Mouse (Mus musculus) ovary, postnatal 14 days (tissue): Measurements from ENCODE around the gene Retreg3.
A peak's percentile ranks its signal among the peaks of the same experiment; 100 is the strongest.

Experiments used
- DNase-seq: peaks from one replicate; pipeline ENCODE4 v3.0.0; 2022; ENCODE audit warnings: low spot score

The Retreg3 gene

DNA sequence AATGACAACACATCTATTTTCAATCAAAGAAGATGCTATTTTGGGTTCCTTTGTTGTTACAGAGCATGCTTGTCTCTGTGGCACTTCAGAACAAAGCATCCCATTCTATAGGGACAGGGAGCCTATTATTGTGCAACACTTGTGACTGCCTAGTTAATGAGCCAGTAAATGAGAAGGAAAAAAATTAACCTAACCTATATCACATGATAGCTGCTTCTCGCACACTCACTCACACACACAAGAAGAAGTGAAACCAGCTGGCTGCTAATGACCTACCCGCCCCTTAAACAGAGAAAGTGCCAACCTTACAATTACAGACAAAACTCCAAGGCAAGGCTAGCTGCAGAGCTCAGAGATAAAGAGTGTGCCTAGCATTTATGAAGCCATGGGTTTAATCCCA, 4.1 kb downstream of the Retreg3 start:
- DNase-seq, result no peak

DNA sequence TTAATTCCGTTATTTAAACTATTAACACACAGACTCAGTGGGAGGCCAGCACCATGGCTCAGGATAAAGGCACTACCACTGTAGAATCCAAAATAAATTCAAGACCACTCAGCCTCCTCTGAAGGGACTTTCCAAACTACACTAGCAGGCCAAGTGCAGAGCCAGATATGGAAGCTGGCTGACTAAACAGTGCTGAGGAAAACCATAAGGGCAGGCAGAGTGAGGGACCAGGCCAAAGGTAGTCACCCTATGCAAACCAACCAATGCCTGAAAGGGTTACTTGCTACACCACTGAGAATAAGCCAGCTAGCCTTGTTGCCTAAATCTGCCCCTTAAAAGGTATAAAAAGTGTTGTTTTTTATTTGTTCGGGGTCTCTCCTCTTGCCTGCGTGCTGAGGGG, 7.5 kb downstream of the Retreg3 start:
- DNase-seq, result no peak

DNA sequence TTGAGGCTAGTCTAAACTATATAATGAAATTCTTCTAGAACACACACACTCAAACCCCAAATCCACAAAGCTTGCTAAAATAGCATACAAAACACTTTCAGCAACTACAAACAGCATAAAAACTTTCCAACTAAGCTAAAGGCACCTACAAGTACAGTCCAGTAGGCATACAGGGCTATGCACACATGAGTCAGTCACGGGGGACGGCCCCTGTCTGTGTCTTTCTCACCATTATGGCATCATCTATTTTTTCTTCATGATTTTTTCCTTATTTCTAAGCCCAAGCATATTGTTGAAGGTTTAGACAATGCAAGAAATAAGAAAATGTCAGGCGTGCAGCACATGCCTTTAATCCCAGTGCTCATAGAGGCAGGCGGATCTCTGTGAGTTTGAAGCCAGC, 8.5 kb downstream of the Retreg3 start:
- DNase-seq, result no peak

DNA sequence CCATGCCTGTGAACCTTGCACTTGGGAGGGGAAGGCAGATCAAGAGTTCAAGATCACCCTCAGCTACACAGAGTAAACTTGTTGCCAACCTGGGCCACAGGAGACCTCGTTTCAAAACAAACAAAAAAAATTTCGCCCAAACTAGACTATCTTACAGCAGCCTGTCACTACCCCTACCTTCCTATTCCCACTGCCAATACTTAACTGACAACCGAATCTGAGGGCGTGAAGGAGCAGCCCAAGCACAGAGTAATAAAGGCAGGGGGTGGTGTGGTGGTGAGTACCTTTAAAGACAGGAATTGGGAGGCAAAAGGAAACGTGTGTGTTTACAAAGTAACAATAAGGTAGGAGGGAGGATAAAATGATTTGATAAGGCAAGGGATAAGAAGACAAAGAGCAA, 9.0 kb downstream of the Retreg3 start:
- DNase-seq, result no peak

DNA sequence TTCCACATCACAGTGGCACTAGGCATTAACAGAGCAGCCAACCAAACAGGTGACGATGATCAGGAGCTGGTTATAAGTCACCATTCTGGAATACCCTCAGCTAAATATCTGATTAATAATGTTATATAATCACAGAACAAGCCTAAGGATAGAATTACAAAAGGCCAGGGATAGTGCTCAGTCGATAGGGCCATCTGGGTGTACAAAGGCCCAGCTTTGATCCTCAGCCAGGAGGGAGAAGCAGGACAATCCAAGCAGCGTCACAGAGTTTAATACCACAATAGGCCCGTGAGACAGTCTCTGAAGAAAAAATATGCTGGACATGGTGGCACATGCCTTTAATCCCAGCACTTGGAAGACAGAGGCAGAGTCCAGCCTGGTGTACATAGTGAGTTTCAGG, 10.3 kb downstream of the Retreg3 start:
- no peak for DNase-seq

DNA sequence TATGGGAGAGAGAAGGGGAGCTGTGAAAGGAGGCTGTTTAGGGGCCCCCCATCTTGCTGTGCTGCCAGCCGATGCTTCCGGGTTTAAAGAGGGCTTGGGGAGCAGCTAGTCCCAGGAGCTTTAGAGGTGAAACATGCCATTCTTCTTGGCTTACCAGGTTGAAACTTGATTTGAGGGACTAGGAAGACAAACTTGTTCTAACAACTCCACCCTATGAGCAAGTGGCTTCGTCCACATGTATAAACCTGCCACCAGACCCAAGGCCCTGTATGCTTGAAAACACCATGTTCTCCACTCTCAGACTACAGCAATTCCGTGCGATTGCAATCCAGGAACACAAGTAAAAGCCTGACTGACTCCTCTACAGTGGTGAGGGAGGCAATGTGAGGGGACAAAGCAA, 16.7 kb downstream of the Retreg3 start:
- DNase-seq, result no peak

DNA sequence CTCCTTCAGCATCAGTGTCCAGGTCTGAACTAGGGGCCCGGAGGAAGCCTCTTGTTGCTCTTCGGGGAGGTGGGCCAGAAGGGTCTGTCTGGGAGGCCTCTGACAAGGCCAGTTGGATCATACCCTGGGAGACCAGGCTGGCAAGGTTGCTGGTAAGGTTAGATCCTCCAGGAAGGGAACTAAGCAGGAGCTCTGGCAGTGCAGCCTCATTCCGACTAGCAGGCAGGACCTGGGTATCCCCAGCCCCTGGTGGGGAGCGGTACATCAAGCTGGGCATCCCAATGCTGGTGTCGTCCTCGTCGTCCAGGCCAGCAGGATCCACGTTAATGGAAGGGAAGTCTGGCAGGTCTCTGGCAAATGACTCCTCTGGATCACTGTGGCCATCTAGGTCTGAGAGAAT, 21.5 kb downstream of the Retreg3 start:
- DNase-seq, result no peak

DNA sequence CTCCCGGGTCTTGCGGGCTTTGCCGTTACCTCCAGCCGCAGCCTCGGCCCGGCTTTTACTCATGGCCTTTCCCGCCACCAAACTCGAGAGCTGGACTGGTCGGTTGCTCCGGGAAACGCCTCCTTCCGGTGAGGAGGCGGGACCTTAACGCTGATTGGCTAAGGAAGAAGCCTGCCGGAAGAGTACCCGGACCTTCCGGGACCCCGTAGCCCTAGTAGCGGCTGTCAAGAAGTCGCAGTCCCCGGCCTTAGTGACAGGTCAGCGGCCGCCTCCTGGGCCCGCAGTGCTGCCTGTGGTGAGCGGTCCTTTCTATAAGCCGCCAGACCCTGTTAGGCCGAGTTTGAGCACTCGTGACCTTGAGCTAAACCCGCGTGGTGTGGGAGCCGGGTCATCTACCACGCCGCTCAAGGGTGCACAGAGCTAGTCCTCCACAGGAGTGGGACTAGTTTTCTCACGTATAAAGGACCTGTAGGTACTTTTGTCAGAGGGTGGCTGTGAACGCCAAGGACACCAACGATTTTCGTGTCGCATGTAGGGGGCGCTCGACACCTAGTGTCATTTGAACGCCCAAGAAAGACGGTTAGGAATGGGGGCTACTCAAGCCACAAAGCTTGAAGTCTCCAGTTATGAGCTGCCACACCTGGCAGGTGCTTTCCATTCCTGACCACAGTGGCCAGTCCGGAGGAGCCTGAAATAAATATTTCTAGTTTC, 24.2 kb downstream of the Retreg3 start, which contains the start of gene Psmc3ip:
Gene Psmc3ip (minus strand): TSS at position 123 of the 711 bp plus-strand sequence.
- DNase-seq, result peak; percentile 88

DNA sequence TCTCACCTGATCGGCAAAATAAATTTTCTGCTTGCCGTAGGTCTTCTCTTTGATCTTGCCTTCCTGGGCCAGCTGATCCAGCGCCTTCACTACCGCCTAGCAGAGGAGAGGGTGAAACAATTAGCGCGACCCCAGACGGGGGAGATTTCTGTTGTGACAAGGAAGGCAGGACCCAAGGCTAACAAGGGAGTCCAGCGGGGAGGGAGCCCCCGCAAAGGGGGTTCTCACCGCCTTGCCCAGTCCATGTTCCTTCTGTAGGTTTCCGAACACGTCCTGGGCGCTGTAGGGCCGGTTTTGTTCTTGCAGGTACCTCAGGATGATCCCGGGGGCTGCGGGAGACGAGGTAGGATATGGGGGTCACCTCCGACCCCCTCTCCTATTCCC, 24.8 kb downstream of the Retreg3 start:
- no peak for DNase-seq

DNA sequence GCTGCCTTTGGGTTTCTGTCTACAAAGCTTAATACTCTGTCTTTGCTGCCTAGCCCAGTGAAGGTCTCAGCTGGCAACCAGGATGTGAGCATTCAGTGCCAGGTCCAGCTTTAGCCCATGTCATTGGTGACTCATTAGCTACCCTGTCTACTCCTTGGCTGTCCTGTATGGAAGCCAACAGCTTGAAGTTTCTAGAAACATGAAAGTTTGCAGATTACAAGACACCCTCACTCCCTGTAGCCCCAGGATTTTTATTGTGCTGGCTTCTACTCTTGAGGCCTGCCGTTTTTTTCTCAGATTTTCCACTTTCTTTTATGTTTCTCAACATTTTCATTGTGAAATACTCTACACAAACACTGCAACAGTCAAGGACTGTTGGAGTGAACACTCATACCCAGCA, 29.8 kb downstream of the Retreg3 start:
- DNase-seq, result no peak

DNA sequence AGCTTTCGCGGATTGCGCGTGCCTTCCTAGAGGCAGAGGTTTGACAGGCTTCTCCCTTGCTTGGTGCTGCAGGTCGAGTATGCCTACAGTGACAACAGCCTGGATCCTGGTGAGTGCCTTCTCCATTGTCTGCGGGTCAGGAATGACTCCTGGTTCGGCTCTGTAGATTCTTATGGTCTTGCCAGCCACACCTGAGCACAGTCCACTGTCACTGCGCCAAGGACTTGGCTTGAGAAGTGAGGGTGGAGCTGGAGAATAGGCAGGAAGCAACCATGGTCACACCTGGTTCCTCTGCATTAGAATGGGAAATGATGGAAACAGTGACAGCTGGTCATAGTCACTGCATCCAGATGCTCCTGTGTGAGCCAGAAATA, 32.0 kb downstream of the Retreg3 start:
- DNase-seq, result no peak

DNA sequence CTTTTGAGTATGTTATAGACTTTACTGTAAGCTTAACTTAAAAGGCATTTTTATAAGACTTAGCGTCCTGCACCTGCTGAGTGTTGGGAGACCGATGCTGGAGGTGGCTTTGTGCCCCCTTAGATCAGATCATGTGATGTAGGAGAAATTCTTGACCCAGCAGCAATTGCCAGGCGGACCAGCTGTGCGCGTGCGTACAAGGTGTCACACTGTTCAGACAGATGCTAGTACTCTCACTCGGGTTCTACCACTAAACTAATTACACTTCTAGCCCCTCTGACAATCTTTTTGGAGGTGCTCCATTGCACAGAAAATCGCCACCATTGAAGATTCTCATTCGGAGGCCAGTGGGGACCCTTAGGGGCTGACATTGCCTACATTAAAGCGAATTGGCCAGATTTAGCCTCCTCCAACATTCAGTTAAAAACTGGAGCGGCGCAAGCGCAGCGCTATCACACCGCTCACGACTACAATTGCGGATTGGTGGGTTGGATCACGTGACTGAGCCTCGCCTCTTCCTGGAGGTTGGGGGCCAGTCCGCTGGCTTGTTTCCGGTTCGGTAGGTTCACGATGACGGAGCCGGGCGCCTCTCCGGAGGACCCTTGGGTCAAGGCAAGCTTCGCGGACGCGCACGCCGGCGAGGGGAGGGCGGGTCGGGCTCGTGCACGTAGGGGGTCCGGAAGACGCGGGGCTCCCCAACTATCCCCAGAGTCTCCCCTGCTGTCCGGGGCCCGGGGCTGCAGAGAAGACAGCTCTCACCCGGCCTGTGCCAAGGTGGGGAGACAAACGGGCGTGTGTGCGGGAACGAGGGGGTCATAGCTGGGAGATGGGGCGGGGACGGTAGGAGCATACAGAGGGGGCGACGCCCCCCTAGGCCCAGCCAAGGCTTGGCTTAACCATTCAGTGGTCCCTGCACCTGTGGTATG, 32.7 kb downstream of the Retreg3 start, which contains the start of gene Mlx:
Gene Mlx (plus strand): TSS at position 522 of the 926 bp plus-strand sequence.
- DNase-seq, result peak; percentile 74

DNA sequence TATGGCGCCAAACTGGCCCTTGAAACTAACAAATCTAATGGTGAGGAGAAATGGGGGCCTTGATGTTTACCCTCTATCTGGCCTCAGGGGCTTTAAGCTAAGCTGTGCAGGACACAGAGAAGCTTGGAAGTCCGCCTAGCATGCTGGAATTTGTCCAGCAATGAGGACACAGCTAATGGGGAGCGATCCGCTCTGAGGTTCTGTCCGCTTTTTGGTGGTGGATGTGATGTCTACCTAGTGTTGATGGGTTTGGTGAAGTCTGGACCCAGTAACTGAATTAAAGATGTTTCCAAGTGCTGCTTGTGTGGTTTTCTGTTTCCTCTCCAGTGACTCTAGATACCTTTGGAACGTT, 33.4 kb downstream of the Retreg3 start:
- DNase-seq, result no peak

DNA sequence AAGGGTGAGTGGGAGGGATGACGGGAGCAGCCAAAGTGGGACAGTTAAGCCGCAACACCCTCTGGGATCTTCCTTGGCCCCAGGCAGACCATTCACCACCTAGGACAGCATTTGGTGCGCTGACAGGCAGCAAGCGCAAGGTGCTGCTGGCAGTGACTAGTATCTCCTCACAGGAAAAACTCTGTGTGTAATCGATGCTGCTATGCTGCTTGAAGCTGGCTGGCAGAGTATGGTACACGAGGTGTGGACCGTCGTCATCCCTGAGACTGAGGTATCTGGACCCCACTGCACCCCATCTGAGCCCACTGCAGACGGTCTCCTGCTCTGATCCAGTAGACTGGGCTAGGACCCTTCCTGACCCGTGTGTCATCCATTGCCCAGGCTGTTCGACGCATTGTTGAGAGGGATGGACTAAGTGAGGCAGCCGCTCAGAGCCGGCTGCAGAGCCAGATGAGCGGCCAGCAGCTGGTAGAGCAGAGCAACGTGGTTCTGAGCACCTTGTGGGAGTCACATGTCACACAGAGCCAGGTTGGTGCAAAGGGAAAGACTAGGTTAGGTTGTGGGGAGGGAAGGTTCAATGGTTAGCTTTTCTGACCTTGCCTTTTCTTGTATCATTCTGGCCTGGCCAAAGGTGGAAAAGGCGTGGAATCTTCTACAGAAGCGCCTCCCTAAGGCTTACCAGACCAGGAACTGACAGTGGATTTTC, 33.9 kb downstream of the Retreg3 start:
- no peak for DNase-seq

DNA sequence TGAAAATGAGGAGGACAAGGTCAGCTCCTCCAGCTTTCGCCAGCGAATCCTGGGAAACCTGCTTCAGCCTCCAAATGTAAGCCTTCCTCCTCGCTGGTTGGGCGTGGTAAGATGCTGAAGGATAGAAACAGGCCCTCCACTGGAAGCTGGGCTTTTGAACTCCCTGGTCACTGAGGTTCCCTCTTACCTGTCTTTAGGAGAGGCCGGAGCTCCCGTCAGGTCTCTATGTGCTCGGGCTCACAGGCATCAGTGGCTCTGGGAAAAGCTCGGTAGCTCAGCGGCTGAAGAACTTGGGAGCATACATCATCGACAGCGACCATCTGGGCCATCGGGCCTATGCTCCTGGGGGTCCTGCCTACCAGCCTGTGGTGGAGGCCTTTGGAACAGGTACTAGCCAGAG, 34.9 kb downstream of the Retreg3 start:
- DNase-seq, result no peak

DNA sequence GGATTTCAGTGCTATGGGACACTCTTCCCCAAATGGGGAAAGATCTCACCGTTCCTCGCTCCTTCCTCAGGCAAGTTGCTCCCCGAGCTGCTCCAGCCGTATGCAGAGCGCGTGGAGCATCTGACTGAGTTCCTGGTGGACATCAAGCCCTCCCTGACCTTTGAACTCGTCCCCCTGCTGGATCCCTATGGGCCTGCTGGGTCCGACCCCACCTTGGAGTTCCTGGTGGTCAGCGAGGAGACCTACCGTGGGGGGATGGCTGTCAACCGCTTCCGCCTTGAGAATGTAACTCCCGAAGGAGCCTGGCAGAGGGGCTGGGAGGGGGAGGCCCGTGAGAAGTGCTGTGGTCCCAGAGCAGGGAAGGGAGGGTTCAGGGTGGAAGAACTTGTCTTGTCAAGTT, 35.4 kb downstream of the Retreg3 start:
- DNase-seq, result no peak

DNA sequence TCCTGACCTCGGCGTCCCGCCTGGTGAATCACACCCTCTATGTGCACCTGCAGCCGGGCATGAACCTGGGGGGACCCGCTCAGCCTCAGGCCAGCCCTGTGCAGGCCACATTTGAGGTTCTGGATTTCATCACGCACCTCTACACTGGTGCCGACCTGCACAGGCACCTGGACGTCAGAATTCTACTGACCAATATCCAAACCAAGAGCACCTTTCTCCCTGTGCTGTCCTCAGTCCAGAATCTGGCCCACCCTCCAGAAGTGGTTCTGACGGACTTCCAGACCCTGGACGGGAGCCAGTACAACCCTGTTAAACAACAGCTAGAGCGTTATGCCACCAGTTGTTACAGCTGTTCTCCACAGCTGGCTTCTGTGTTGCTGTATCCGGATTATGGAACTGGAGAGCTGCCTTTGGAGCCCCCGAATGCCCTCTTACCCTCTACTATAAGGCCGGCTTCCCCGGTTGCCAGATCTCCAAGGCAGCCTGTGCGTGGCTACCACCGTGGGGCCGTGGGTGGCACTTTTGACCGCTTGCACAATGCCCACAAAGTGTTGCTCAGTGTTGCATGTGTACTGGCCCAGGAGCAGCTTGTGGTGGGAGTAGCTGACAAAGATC, 36.5 kb downstream of the Retreg3 start:
- DNase-seq, result no peak

DNA sequence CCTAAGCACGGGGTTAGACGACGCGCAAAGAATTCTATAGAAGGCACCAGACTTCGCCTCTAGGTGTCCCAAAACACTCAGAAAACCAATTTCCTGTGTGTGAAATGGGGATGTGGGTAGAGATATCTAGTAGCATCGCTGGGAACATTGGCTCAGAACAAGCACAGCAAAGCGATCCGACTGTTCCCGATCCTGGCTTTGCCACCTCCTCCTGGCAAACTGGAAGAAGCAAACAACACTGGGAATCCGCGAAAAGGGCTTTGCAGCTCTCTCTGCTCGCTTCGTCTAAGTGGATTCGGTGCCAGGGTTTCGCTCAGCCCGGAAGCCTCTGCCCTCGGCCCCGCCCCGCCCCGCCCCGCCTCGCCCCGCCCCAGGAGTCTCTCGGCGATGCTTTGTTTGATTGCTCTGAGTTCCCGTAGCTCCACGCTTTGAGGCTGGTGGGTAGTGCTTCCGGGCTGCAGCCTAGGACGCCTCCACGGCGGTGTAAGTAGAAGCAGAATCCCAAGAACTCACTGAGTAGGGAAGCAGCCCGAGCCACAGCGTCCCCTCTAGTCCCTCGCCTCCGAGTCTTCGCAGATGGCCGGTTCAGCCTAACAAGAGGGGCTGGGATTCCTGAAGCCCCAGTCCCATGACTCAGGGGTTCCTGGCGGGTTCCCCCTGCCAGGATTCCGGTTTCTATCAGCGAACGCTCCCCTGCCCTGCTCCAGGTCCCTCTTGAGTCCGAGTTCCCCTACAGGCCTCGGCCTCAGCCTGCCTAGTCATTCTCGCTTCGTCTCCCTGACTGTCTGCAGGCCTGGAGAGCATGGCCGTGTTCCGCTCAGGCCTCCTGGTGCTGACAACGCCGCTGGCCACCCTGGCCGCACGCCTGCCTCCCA, 37.2 kb downstream of the Retreg3 start, which contains the start of gene Coasy:
Gene Coasy (plus strand): TSS at position 358 of the 875 bp plus-strand sequence.
- DNase-seq, result peak; percentile 73

DNA sequence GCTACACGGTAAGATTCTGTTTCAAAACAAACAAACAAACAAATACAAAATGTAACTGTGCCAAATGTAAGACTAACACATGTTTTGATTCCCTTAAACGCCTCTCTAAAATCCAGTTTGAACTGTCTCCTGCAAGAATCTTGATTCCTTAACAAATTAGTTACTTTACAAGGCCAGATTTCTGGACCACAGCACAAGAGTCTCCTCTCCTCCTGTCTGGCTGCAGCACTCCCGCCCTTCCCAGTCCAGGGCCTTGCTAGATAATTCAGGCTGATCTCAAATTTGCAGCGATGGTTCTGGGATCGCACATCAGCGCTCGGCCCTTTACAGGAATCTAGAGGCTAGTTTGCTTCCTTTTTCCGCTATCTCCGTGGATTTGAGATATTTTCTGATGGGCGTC, 38.0 kb downstream of the Retreg3 start:
- no peak for DNase-seq

DNA sequence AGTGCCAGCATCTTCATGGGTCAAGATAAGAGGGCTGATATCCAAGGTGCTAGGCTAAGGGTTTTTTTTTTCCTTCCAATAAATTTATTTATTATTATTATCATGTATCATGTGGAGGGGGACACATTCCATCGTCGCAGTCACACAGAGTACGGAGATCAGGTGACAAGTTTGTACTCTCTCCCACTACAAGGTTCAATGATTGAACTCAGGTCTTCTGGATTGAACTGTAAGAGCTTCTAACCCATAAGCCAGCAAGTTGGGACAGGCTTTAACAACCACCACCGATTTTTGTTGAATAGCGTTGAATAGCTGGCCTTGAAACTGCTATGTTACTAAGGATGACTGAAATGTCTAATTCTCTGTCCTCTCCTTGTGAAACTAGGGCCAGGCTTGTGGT, 39.3 kb downstream of the Retreg3 start:
- no peak for DNase-seq

DNA sequence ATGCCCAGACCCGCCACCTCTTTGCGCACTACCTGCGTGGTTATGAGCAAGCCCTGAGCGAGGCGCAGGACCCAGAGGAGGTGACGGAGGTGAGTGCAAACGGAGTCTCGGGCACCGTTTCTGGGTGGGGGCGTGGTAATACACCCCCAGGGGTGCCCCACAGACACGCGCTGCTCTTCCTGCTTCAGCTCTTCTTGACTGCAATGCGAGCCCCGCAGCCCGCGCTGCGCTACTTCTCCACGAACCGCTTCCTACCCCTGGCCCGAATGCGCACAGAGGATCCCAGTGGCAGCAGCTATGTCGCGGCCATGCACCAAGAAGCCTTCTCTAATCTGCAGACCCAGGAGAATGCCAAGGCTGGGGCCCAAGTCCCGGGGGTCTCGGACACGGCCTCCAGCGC, 39.9 kb downstream of the Retreg3 start:
- no peak for DNase-seq
